20 mouse cellular contexts compared by ENCODE assay signal in the genomic region with DNA sequence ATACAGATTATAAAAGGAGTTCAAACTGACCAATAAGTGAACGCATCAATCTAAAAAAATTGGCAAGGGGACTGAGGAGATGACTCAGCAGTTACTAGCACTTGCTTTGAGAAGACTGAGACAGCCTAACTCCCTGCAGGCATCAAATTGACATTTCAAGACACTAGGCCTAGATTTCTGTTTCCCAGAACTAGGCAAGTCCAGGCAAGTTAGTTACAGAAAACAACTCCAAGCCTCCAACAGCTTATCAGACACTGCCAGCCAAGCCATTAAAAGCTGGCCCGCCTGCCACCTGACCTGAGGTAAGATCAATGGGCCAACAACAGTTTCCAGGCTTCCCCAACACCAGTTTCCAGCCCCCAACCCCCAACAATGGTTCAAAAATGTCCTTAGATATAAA. TPM values are rescaled to one million over a fixed set of nuclear protein-coding genes. Genes with fewer than 3 reads are reported as not detected.
DNase-seq lines count a peak whose midpoint lies in the region; ATAC-seq and TF ChIP-seq lines count a peak whose summit lies in the region.
"Had no signal": no experiment of that assay in that cellular context is flagged by ENCODE, and none has a peak within 500 bp of the region (broad histone marks: within the 10 kb centered on the region; RNA-seq: fewer than 3 reads in every experiment).

No protein-coding gene starts in this region.

- ATAC-seq in erythroblast, adult 5-6 weeks (replicated peaks; ENCODE audit: low FRiP score, poor library complexity, severe bottlenecking), result peak; percentile 92
- ATAC-seq in liver, embryonic 15.5 days (ENCODE audit: insufficient read depth), result peak; percentile 94
- ATAC-seq in forebrain, embryonic 15.5 days (replicated peaks), result no peak

- H3K27ac ChIP-seq in MEL (ENCODE audit: control insufficient read depth, low read depth, low read length), result no peak overlapping the region
- peak overlapping the region; percentile 66 for H3K27ac ChIP-seq in liver, embryonic 15.5 days (replicated peaks)
- H3K27ac ChIP-seq in forebrain, embryonic 15.5 days (replicated peaks), result no peak overlapping the region
- H3K27ac ChIP-seq in left cerebral cortex, adult 2 months, result no peak overlapping the region
- H3K27ac ChIP-seq: heart, adult 2 months; hindbrain, embryonic 15.5 days; kidney, postnatal 0 days; neural tube, embryonic 12.5 days had no signal

- H3K4me1 ChIP-seq in MEL (ENCODE audit: control insufficient read depth in 1 of 2, insufficient read depth in 2 of 2, low read length in 2 of 2), result no peaks in the 10 kb centered on the region; a peak in 1 of 4 replicates
- peaks cover 14% of the 10 kb centered on the region; the same call in 1 of the 2 replicates for H3K4me1 ChIP-seq in liver, embryonic 15.5 days (replicated peaks)
- H3K4me1 ChIP-seq in forebrain, embryonic 15.5 days, result no peaks in the 10 kb centered on the region
- H3K4me1 ChIP-seq: hindbrain, embryonic 15.5 days; neural tube, embryonic 12.5 days had no signal

- TF ChIP-seq RAD21 in MEL (IDR thresholded peaks at IDR 0.05; ENCODE audit: low read depth, low read length), result no peak

- H3K4me3 ChIP-seq in MEL (ENCODE audit: control insufficient read depth in 1 of 2, insufficient read depth in 1 of 2, low read depth in 2 of 2, low read length in 2 of 2), result no peak overlapping the region
- H3K4me3 ChIP-seq in liver, embryonic 15.5 days (replicated peaks), result no peak overlapping the region
- no peak overlapping the region for H3K4me3 ChIP-seq in forebrain, embryonic 15.5 days
- H3K4me3 ChIP-seq in left cerebral cortex, adult 2 months, result no peak overlapping the region
- H3K4me3 ChIP-seq: erythroblast, embryonic 14.5 days; heart, adult 2 months; hindbrain, embryonic 15.5 days; neural tube, embryonic 12.5 days had no signal

- no peak overlapping the region for H3K9ac ChIP-seq in MEL (ENCODE audit: control insufficient read depth, low read depth, low read length, poor library complexity, severe bottlenecking)
- H3K9ac ChIP-seq in liver, embryonic 15.5 days, result no peak overlapping the region
- H3K9ac ChIP-seq in forebrain, embryonic 15.5 days (replicated peaks), result no peak overlapping the region
- H3K9ac ChIP-seq: hindbrain, embryonic 15.5 days; neural tube, embryonic 12.5 days had no signal

- intact Hi-C loops in left cerebral cortex, adult 2 months (cut with DNase I), result no loop called here

- H3K9me3 ChIP-seq in MEL (replicated peaks; ENCODE audit: insufficient read depth, low read length), result no peaks in the 10 kb centered on the region
- no peaks in the 10 kb centered on the region for H3K9me3 ChIP-seq in liver, embryonic 15.5 days (replicated peaks)
- H3K9me3 ChIP-seq in forebrain, embryonic 15.5 days, result no peaks in the 10 kb centered on the region
- H3K9me3 ChIP-seq: hindbrain, embryonic 15.5 days; neural tube, embryonic 12.5 days had no signal

- TF ChIP-seq POLR2A in MEL (IDR thresholded peaks at IDR 0.05; ENCODE audit: control insufficient read depth in 1 of 2, insufficient read depth in 1 of 2, low read depth in 1 of 2, low read length in 2 of 2, poor library complexity in 1 of 2), result no peak

- DNase-seq in 416B (ENCODE audit: low read depth), result peak; percentile 44
- peak; percentile 53 for DNase-seq in MEL (ENCODE audit: low read depth, low spot score)
- no peak for DNase-seq in ovary, adult 18-20 months (ENCODE audit: low spot score)
- no peak for DNase-seq in left cerebral cortex, adult 2 months (ENCODE audit: extremely low spot score in 1 of 2, low spot score in 2 of 2)
- DNase-seq: adrenal gland, postnatal 36 days; cerebellum, adult 11 months; heart, adult 2 months; lung, adult 18-20 months had no signal

- H3K79me2 ChIP-seq in MEL (ENCODE audit: control insufficient read depth, insufficient read depth, low read length, poor library complexity), result no peaks in the 10 kb centered on the region

- peaks cover 0 to 5% of the 10 kb centered on the region in 2 experiments; a peak in 2 of 4 replicates for H3K36me3 ChIP-seq in MEL (ENCODE audit: control insufficient read depth in 1 of 2, insufficient read depth in 2 of 2, low read length in 2 of 2)
- H3K36me3 ChIP-seq in liver, embryonic 15.5 days (replicated peaks), result no peaks in the 10 kb centered on the region
- H3K36me3 ChIP-seq in forebrain, embryonic 15.5 days, result no peaks in the 10 kb centered on the region
- H3K36me3 ChIP-seq: hindbrain, embryonic 15.5 days; neural tube, embryonic 12.5 days had no signal

- TF ChIP-seq EP300 in MEL (IDR thresholded peaks at IDR 0.05; ENCODE audit: low read depth in 1 of 2, low read length in 2 of 2), result 0 out of 4 replicates have a peak, but pooled peaks of 1 of the 2 experiments have one; percentile 8

- H3K27me3 ChIP-seq in MEL (ENCODE audit: control insufficient read depth in 1 of 2, insufficient read depth in 2 of 2, low read length in 2 of 2), result no peaks in the 10 kb centered on the region
- no peaks in the 10 kb centered on the region for H3K27me3 ChIP-seq in liver, embryonic 15.5 days
- H3K27me3 ChIP-seq in forebrain, embryonic 15.5 days, result no peaks in the 10 kb centered on the region
- H3K27me3 ChIP-seq: hindbrain, embryonic 15.5 days; neural tube, embryonic 12.5 days had no signal

- 30% methylated on average over 2 of the region's 2 CpGs for WGBS in liver, embryonic 15.5 days (ENCODE audit: insufficient replicate concordance)
- 81% methylated on average over 2 of the region's 2 CpGs for WGBS in forebrain, embryonic 15.5 days

- TF ChIP-seq CTCF in MEL (IDR thresholded peaks at IDR 0.05 in 2 of 3, conservative IDR thresholded peaks at IDR 0.05 in 1 of 3; ENCODE audit: control insufficient read depth in 1 of 3, insufficient read depth in 1 of 3, low read depth in 2 of 3, low read length in 3 of 3, poor library complexity in 1 of 3, severe bottlenecking in 1 of 3), result no peak
- no peak for TF ChIP-seq CTCF in left cerebral cortex, adult 2 months (IDR thresholded peaks at IDR 0.05)

- peak overlapping the region; percentile 25 for H3K4me2 ChIP-seq in liver, embryonic 15.5 days
- no peak overlapping the region for H3K4me2 ChIP-seq in forebrain, embryonic 15.5 days (replicated peaks)
- H3K4me2 ChIP-seq: hindbrain, embryonic 15.5 days; neural tube, embryonic 12.5 days had no signal

TF ChIP-seq in MEL, 35 proteins besides CTCF, POLR2A, EP300 and RAD21:
- TF ChIP-seq UBTF (IDR thresholded peaks at IDR 0.05; ENCODE audit: borderline replicate concordance, insufficient read depth, low read depth, low read length), result no peak
- peak; percentile 44; the same call in 1 of the 2 replicates for TF ChIP-seq TAL1 (IDR thresholded peaks at IDR 0.05; ENCODE audit: low read length)
- 0 out of 2 replicates have a peak, but pooled peaks have one; percentile 38 for TF ChIP-seq ZNF384 (IDR thresholded peaks at IDR 0.05; ENCODE audit: low read depth, low read length)
- peak; percentile 35; the same call in 1 of the 2 replicates for TF ChIP-seq MAFK (IDR thresholded peaks at IDR 0.05; ENCODE audit: borderline replicate concordance, low read depth, low read length)

RNA-seq across cellular contexts. Expression of a gene that starts 6.9 kb away (rescaled TPM):
- total RNA-seq in MEL (2012; rRNA removed), result 14.3 and 14.7 TPM in 2 replicates
- polyA plus RNA-seq in MEL (2012; ENCODE audit: insufficient read depth in 1 of 2, insufficient read length in 2 of 2, low read depth in 1 of 2, low replicate concordance in 2 of 2, missing spikeins in 1 of 2), result 100 to 1,000 TPM in 1 of 2 experiments, 10 to 100 TPM in 1; 54.1 to 263 TPM
- total RNA-seq in erythroblast, adult 5-6 weeks (2015; ENCODE audit: low replicate concordance), result 310 and 311 TPM in 2 replicates
- 386 and 717 TPM in 2 replicates for total RNA-seq in erythroblast, adult 5-6 weeks (2017; ENCODE audit: low replicate concordance)
- polyA plus RNA-seq in liver, embryonic 15.5 days (2015; fragmentation: Nextera tagmentation; extraction: Ambion mirVana), result 135 and 147 TPM in 2 replicates
- 17.2 and 19.6 TPM in 2 replicates for polyA plus RNA-seq in forebrain, embryonic 15.5 days (2015; fragmentation: Nextera tagmentation; extraction: Ambion mirVana)
- 10 to 100 TPM; 30.4 to 33.8 TPM for total RNA-seq in left cerebral cortex, adult 2 months (2021)

RNA-seq across cellular contexts. Expression of a gene that starts 25.8 kb away (rescaled TPM):
- not detected in 2 replicates for total RNA-seq in MEL (2012; rRNA removed)
- not detected for polyA plus RNA-seq in MEL (2012; ENCODE audit: insufficient read depth in 1 of 2, insufficient read length in 2 of 2, low read depth in 1 of 2, low replicate concordance in 2 of 2, missing spikeins in 1 of 2)
- not detected in 2 replicates for total RNA-seq in erythroblast, adult 5-6 weeks (2015; ENCODE audit: low replicate concordance)
- total RNA-seq in erythroblast, adult 5-6 weeks (2017; ENCODE audit: low replicate concordance), result not detected in 2 replicates
- polyA plus RNA-seq in liver, embryonic 15.5 days (2015; fragmentation: Nextera tagmentation; extraction: Ambion mirVana), result not detected in 2 replicates
- polyA plus RNA-seq in forebrain, embryonic 15.5 days (2015; fragmentation: Nextera tagmentation; extraction: Ambion mirVana), result not detected in 2 replicates
- total RNA-seq in left cerebral cortex, adult 2 months (2021), result not detected
- total RNA-seq: adrenal gland, postnatal 36 days; heart, adult 2 months; left cerebral cortex, postnatal 10 days; midbrain, postnatal 0 days had no signal
- polyA plus RNA-seq: erythroblast, embryonic 14.5 days; heart, adult 2 months; heart, postnatal 0 days; hindbrain, embryonic 15.5 days; midbrain, postnatal 0 days; neural tube, embryonic 12.5 days; spleen, adult 2 months; urinary bladder, adult 2 months had no signal

RNA-seq across cellular contexts. Expression of a gene that starts 42.1 kb away (rescaled TPM):
- 192 and 223 TPM in 2 replicates for total RNA-seq in MEL (2012; rRNA removed)
- polyA plus RNA-seq in MEL (2012; ENCODE audit: insufficient read depth in 1 of 2, insufficient read length in 2 of 2, low read depth in 1 of 2, low replicate concordance in 2 of 2, missing spikeins in 1 of 2), result 100 to 1,000 TPM; 252 to 394 TPM
- 30.6 and 34.5 TPM in 2 replicates for total RNA-seq in erythroblast, adult 5-6 weeks (2015; ENCODE audit: low replicate concordance)
- 64.7 and 81.0 TPM in 2 replicates for total RNA-seq in erythroblast, adult 5-6 weeks (2017; ENCODE audit: low replicate concordance)
- polyA plus RNA-seq in liver, embryonic 15.5 days (2015; fragmentation: Nextera tagmentation; extraction: Ambion mirVana), result 66.7 and 73.9 TPM in 2 replicates
- 71.7 and 72.7 TPM in 2 replicates for polyA plus RNA-seq in forebrain, embryonic 15.5 days (2015; fragmentation: Nextera tagmentation; extraction: Ambion mirVana)
- total RNA-seq in left cerebral cortex, adult 2 months (2021), result 10 to 100 TPM; 23.4 to 33.7 TPM

RNA-seq across cellular contexts. Expression of a gene that starts 52.5 kb away (rescaled TPM):
- 0.23 and 0.36 TPM in 2 replicates for total RNA-seq in MEL (2012; rRNA removed)
- under 1 TPM in 1 of 2 experiments, not detected in 1; 0.70 TPM for polyA plus RNA-seq in MEL (2012; ENCODE audit: insufficient read depth in 1 of 2, insufficient read length in 2 of 2, low read depth in 1 of 2, low replicate concordance in 2 of 2, missing spikeins in 1 of 2)
- total RNA-seq in erythroblast, adult 5-6 weeks (2015; ENCODE audit: low replicate concordance), result 15.0 and 24.4 TPM in 2 replicates
- 9.6 and 9.8 TPM in 2 replicates for total RNA-seq in erythroblast, adult 5-6 weeks (2017; ENCODE audit: low replicate concordance)
- polyA plus RNA-seq in liver, embryonic 15.5 days (2015; fragmentation: Nextera tagmentation; extraction: Ambion mirVana), result 1.2 and 1.6 TPM in 2 replicates
- polyA plus RNA-seq in forebrain, embryonic 15.5 days (2015; fragmentation: Nextera tagmentation; extraction: Ambion mirVana), result 0.96 and 1.0 TPM in 2 replicates
- 1 to 10 TPM; 1.9 to 2.2 TPM for total RNA-seq in left cerebral cortex, adult 2 months (2021)
- polyA plus RNA-seq: erythroblast, embryonic 14.5 days had no signal

Comparison
In these comparisons a context has a peak if more than half of its experiments do, and no peak if none do; other contexts are left out.
1. DNase-seq: peak in 416B (single experiment) and MEL (single experiment); none in ovary, adult 18-20 months (single experiment) and left cerebral cortex, adult 2 months (0 of 2).
2. RNA of a gene that starts 6.9 kb away (total RNA-seq): 310 to 717 TPM in erythroblast, adult 5-6 weeks; 30.4 to 33.8 TPM in left cerebral cortex, adult 2 months and 14.3 to 14.7 TPM in MEL; every median in the first group is over 4 times any median in the second.